Comparison of ENCODE assay signal across 29 mouse cellular contexts in genomic region chr8:122488387-122488786, GRCm38 (mm10). TPM values are rescaled to one million over a fixed set of nuclear protein-coding genes. Genes with fewer than 3 reads are reported as not detected.
DNase-seq lines count a peak whose midpoint lies in the region; ATAC-seq and TF ChIP-seq lines count a peak whose summit lies in the region.
"Had no signal": no experiment of that assay in that cellular context is flagged by ENCODE, and none has a peak within 500 bp of the region (broad histone marks: within the 10 kb centered on the region; RNA-seq: fewer than 3 reads in every experiment).

No protein-coding gene starts in this region.

- H3K9me3 ChIP-seq in forebrain, postnatal 0 days (ENCODE audit: low read length) = no peaks in the 10 kb centered on the region
- H3K9me3 ChIP-seq in forebrain, embryonic 11.5 days (ENCODE audit: control insufficient read depth, low read length) = no peaks in the 10 kb centered on the region
- H3K9me3 ChIP-seq in midbrain, postnatal 0 days (ENCODE audit: low read length) = no peaks in the 10 kb centered on the region
- no peaks in the 10 kb centered on the region for H3K9me3 ChIP-seq in midbrain, embryonic 10.5 days (replicated peaks)
- H3K9me3 ChIP-seq: embryonic facial prominence, embryonic 13.5 days; forebrain, embryonic 10.5 days; limb, embryonic 12.5 days; midbrain, embryonic 12.5 days; neural tube, embryonic 13.5 days had no signal

- no peak overlapping the region for H3K4me3 ChIP-seq in forebrain, postnatal 0 days (ENCODE audit: low read depth, low read length)
- H3K4me3 ChIP-seq in forebrain, embryonic 11.5 days (ENCODE audit: low read depth, low read length) = no peak overlapping the region
- H3K4me3 ChIP-seq in midbrain, postnatal 0 days (ENCODE audit: low read depth, low read length) = no peak overlapping the region
- no peak overlapping the region for H3K4me3 ChIP-seq in midbrain, embryonic 10.5 days
- H3K4me3 ChIP-seq in left cerebral cortex, adult 2 months = no peak overlapping the region
- H3K4me3 ChIP-seq: embryonic facial prominence, embryonic 13.5 days; forebrain, embryonic 10.5 days; gastrocnemius, adult 2 months; heart, adult 2 months; heart, embryonic 12.5 days; limb, embryonic 12.5 days; midbrain, embryonic 12.5 days; neural tube, embryonic 13.5 days had no signal

- intact Hi-C loops in left cerebral cortex, adult 2 months (cut with DNase I) = no loop called here

- H3K27me3 ChIP-seq in forebrain, postnatal 0 days (ENCODE audit: insufficient read depth, low read length) = no peaks in the 10 kb centered on the region
- H3K27me3 ChIP-seq in forebrain, embryonic 11.5 days (ENCODE audit: control insufficient read depth, insufficient read depth, low read length) = no peaks in the 10 kb centered on the region
- H3K27me3 ChIP-seq in midbrain, postnatal 0 days (ENCODE audit: insufficient read depth, low read length) = no peaks in the 10 kb centered on the region
- H3K27me3 ChIP-seq in midbrain, embryonic 10.5 days (ENCODE audit: low read depth, poor library complexity, severe bottlenecking) = no peaks in the 10 kb centered on the region
- H3K27me3 ChIP-seq: embryonic facial prominence, embryonic 13.5 days; heart, embryonic 12.5 days; limb, embryonic 12.5 days; midbrain, embryonic 12.5 days; neural tube, embryonic 13.5 days had no signal

- TF ChIP-seq CTCF in forebrain, postnatal 0 days (IDR thresholded peaks at IDR 0.05; ENCODE audit: low read depth) = no peak
- TF ChIP-seq CTCF in midbrain, postnatal 0 days (IDR thresholded peaks at IDR 0.05) = no peak
- no peak for TF ChIP-seq CTCF in left cerebral cortex, adult 2 months (IDR thresholded peaks at IDR 0.05)

- H3K9ac ChIP-seq in forebrain, postnatal 0 days = no peak overlapping the region
- no peak overlapping the region for H3K9ac ChIP-seq in forebrain, embryonic 11.5 days (ENCODE audit: low read length)
- H3K9ac ChIP-seq in midbrain, postnatal 0 days (replicated peaks; ENCODE audit: low read length, poor library complexity, severe bottlenecking) = no peak overlapping the region
- H3K9ac ChIP-seq: embryonic facial prominence, embryonic 13.5 days; heart, embryonic 12.5 days; hindbrain, embryonic 14.5 days; limb, embryonic 12.5 days; midbrain, embryonic 12.5 days; neural tube, embryonic 13.5 days had no signal

- peak; percentile 66 for ATAC-seq in forebrain, postnatal 0 days
- no peak for ATAC-seq in forebrain, embryonic 11.5 days (replicated peaks; ENCODE audit: low FRiP score)
- no peak for ATAC-seq in midbrain, postnatal 0 days (ENCODE audit: low FRiP score)
- ATAC-seq: inflammation-experienced regulatory T-cells, adult 6 months had no signal

- DNase-seq in forebrain, postnatal 0 days = peak; percentile 52
- DNase-seq in forebrain, embryonic 11.5 days (ENCODE audit: low spot score) = no peak
- peak; percentile 55 for DNase-seq in midbrain, postnatal 0 days (ENCODE audit: low spot score)
- DNase-seq in midbrain, embryonic 10.5 days (ENCODE audit: low spot score) = no peak
- DNase-seq in layer of hippocampus, postnatal 10 days (ENCODE audit: low spot score in 2 of 2) = peak; percentile 45 to 51
- no peak for DNase-seq in left cerebral cortex, adult 2 months (ENCODE audit: extremely low spot score in 1 of 2, low spot score in 2 of 2)
- DNase-seq: adrenal gland, postnatal 25 days; B cell, adult 2 months; cerebellum, adult 8-10 months; gastrocnemius, adult 2 months; heart, adult 2 months; heart, postnatal 4 days; kidney, adult 11 months; kidney, postnatal 14 days; lung, postnatal 36 days; thymus, adult 2 months; thymus, postnatal 36 days had no signal

- H3K36me3 ChIP-seq in forebrain, postnatal 0 days (ENCODE audit: insufficient read depth) = peaks cover 13% of the 10 kb centered on the region
- H3K36me3 ChIP-seq in forebrain, embryonic 11.5 days (ENCODE audit: control insufficient read depth, insufficient read depth, low read length) = peaks cover 7% of the 10 kb centered on the region
- H3K36me3 ChIP-seq in midbrain, postnatal 0 days (ENCODE audit: insufficient read depth, low read length) = peaks cover 11% of the 10 kb centered on the region
- peaks cover 40% of the 10 kb centered on the region for H3K36me3 ChIP-seq in midbrain, embryonic 10.5 days

- 62% methylated on average over 9 of the region's 9 CpGs for whole genome bisulfite sequencing in forebrain, postnatal 0 days
- WGBS in forebrain, embryonic 11.5 days = 93% methylated on average over 9 of the region's 9 CpGs
- WGBS in midbrain, postnatal 0 days = 91% methylated on average over 9 of the region's 9 CpGs
- 95% methylated on average over 9 of the region's 9 CpGs for WGBS in midbrain, embryonic 10.5 days

- H3K4me1 ChIP-seq in forebrain, postnatal 0 days (ENCODE audit: insufficient read depth) = no peaks in the 10 kb centered on the region
- H3K4me1 ChIP-seq in forebrain, embryonic 11.5 days (replicated peaks; ENCODE audit: control insufficient read depth, insufficient read depth, low read length) = no peaks in the 10 kb centered on the region
- no peaks in the 10 kb centered on the region for H3K4me1 ChIP-seq in midbrain, postnatal 0 days (ENCODE audit: insufficient read depth, low read length)
- no peaks in the 10 kb centered on the region for H3K4me1 ChIP-seq in midbrain, embryonic 10.5 days
- H3K4me1 ChIP-seq: embryonic facial prominence, embryonic 13.5 days; forebrain, embryonic 10.5 days; heart, embryonic 12.5 days; limb, embryonic 12.5 days; midbrain, embryonic 12.5 days; neural tube, embryonic 13.5 days had no signal

- no peak overlapping the region for H3K27ac ChIP-seq in forebrain, postnatal 0 days (ENCODE audit: low read depth, low read length)
- no peak overlapping the region for H3K27ac ChIP-seq in forebrain, embryonic 11.5 days (ENCODE audit: low read depth, low read length)
- H3K27ac ChIP-seq in midbrain, postnatal 0 days (ENCODE audit: low read depth, low read length) = no peak overlapping the region
- H3K27ac ChIP-seq in midbrain, embryonic 10.5 days (replicated peaks) = no peak overlapping the region
- no peak overlapping the region for H3K27ac ChIP-seq in left cerebral cortex, adult 2 months
- H3K27ac ChIP-seq: embryonic facial prominence, embryonic 13.5 days; forebrain, embryonic 10.5 days; gastrocnemius, adult 2 months; heart, adult 2 months; hindbrain, embryonic 14.5 days; limb, embryonic 12.5 days; midbrain, embryonic 12.5 days; neural tube, embryonic 13.5 days had no signal

- no peak overlapping the region for H3K4me2 ChIP-seq in forebrain, postnatal 0 days (ENCODE audit: low read depth)
- H3K4me2 ChIP-seq in forebrain, embryonic 11.5 days (ENCODE audit: low read depth, low read length, severe bottlenecking) = no peak overlapping the region
- no peak overlapping the region for H3K4me2 ChIP-seq in midbrain, postnatal 0 days (ENCODE audit: low read depth, low read length, poor library complexity, severe bottlenecking)
- H3K4me2 ChIP-seq: embryonic facial prominence, embryonic 13.5 days; heart, embryonic 12.5 days; hindbrain, embryonic 14.5 days; limb, embryonic 12.5 days; liver, embryonic 11.5 days; midbrain, embryonic 12.5 days; neural tube, embryonic 13.5 days had no signal

RNA-seq across cellular contexts. Expression of gene Ctu2, which starts 12.4 kb away (rescaled TPM):
- 58.0 and 69.7 TPM in 2 replicates for total RNA-seq in forebrain, postnatal 0 days (2014; rRNA removed)
- 89.7 and 99.5 TPM in 2 replicates for polyA plus RNA-seq in forebrain, postnatal 0 days (2015; fragmentation: Nextera tagmentation; extraction: Ambion mirVana)
- polyA plus RNA-seq in forebrain, embryonic 11.5 days (2014; fragmentation: Nextera tagmentation; extraction: Ambion mirVana) = 75.7 and 84.5 TPM in 2 replicates
- total RNA-seq in midbrain, postnatal 0 days (2014; rRNA removed) = 37.7 and 52.6 TPM in 2 replicates
- polyA plus RNA-seq in midbrain, postnatal 0 days (2015; fragmentation: Nextera tagmentation; extraction: Ambion mirVana) = 95.0 and 99.5 TPM in 2 replicates
- polyA plus RNA-seq in midbrain, embryonic 10.5 days (2016; fragmentation: Nextera tagmentation; extraction: Ambion mirVana) = 71.5 and 72.6 TPM in 2 replicates
- total RNA-seq in layer of hippocampus, postnatal 10 days (2021) = 10 to 100 TPM; 35.1 to 36.0 TPM
- total RNA-seq in left cerebral cortex, adult 2 months (2021) = 10 to 100 TPM; 27.0 TPM

RNA-seq across cellular contexts. Expression of gene Rnf166, which starts 12.5 kb away (rescaled TPM):
- total RNA-seq in forebrain, postnatal 0 days (2014; rRNA removed) = 32.1 TPM in 2 replicates
- polyA plus RNA-seq in forebrain, postnatal 0 days (2015; fragmentation: Nextera tagmentation; extraction: Ambion mirVana) = 26.2 and 26.5 TPM in 2 replicates
- polyA plus RNA-seq in forebrain, embryonic 11.5 days (2014; fragmentation: Nextera tagmentation; extraction: Ambion mirVana) = 31.2 and 36.0 TPM in 2 replicates
- 26.4 and 40.8 TPM in 2 replicates for total RNA-seq in midbrain, postnatal 0 days (2014; rRNA removed)
- polyA plus RNA-seq in midbrain, postnatal 0 days (2015; fragmentation: Nextera tagmentation; extraction: Ambion mirVana) = 25.1 and 26.5 TPM in 2 replicates
- polyA plus RNA-seq in midbrain, embryonic 10.5 days (2016; fragmentation: Nextera tagmentation; extraction: Ambion mirVana) = 31.7 and 35.6 TPM in 2 replicates
- total RNA-seq in layer of hippocampus, postnatal 10 days (2021) = 10 to 100 TPM; 19.7 to 23.5 TPM
- 10 to 100 TPM; 37.6 to 37.9 TPM for total RNA-seq in left cerebral cortex, adult 2 months (2021)

RNA-seq across cellular contexts. Expression of gene Snai3, which starts 27.9 kb away (rescaled TPM):
- 0.23 TPM in 1 of 2 replicates, not detected in the other for total RNA-seq in forebrain, postnatal 0 days (2014; rRNA removed)
- polyA plus RNA-seq in forebrain, postnatal 0 days (2015; fragmentation: Nextera tagmentation; extraction: Ambion mirVana) = not detected in 2 replicates
- 0.37 TPM in 1 of 2 replicates, not detected in the other for polyA plus RNA-seq in forebrain, embryonic 11.5 days (2014; fragmentation: Nextera tagmentation; extraction: Ambion mirVana)
- not detected in 2 replicates for total RNA-seq in midbrain, postnatal 0 days (2014; rRNA removed)
- not detected in 2 replicates for polyA plus RNA-seq in midbrain, postnatal 0 days (2015; fragmentation: Nextera tagmentation; extraction: Ambion mirVana)
- 0.07 TPM in 1 of 2 replicates, not detected in the other for polyA plus RNA-seq in midbrain, embryonic 10.5 days (2016; fragmentation: Nextera tagmentation; extraction: Ambion mirVana)
- total RNA-seq in layer of hippocampus, postnatal 10 days (2021) = not detected
- 1 to 10 TPM; 1.0 to 1.6 TPM for total RNA-seq in left cerebral cortex, adult 2 months (2021)
- total RNA-seq: adrenal gland, adult 18-20 months; adrenal gland, postnatal 25 days; layer of hippocampus, adult 8-10 months; left cerebral cortex, postnatal 10 days had no signal
- polyA plus RNA-seq: hindbrain, embryonic 14.5 days; midbrain, embryonic 12.5 days had no signal

RNA-seq across cellular contexts. Expression of gene Mvd, which starts 45.2 kb away (rescaled TPM):
- total RNA-seq in forebrain, postnatal 0 days (2014; rRNA removed) = 53.4 and 84.0 TPM in 2 replicates
- 66.7 and 73.9 TPM in 2 replicates for polyA plus RNA-seq in forebrain, postnatal 0 days (2015; fragmentation: Nextera tagmentation; extraction: Ambion mirVana)
- polyA plus RNA-seq in forebrain, embryonic 11.5 days (2014; fragmentation: Nextera tagmentation; extraction: Ambion mirVana) = 47.4 and 50.3 TPM in 2 replicates
- total RNA-seq in midbrain, postnatal 0 days (2014; rRNA removed) = 57.1 and 94.5 TPM in 2 replicates
- 62.1 and 66.8 TPM in 2 replicates for polyA plus RNA-seq in midbrain, postnatal 0 days (2015; fragmentation: Nextera tagmentation; extraction: Ambion mirVana)
- polyA plus RNA-seq in midbrain, embryonic 10.5 days (2016; fragmentation: Nextera tagmentation; extraction: Ambion mirVana) = 60.3 and 60.7 TPM in 2 replicates
- total RNA-seq in layer of hippocampus, postnatal 10 days (2021) = 10 to 100 TPM; 50.9 to 56.4 TPM
- 10 to 100 TPM; 20.8 to 25.3 TPM for total RNA-seq in left cerebral cortex, adult 2 months (2021)

RNA-seq across cellular contexts. Expression of gene Cyba, which starts 55.7 kb away (rescaled TPM):
- total RNA-seq in forebrain, postnatal 0 days (2014; rRNA removed) = 14.2 and 17.9 TPM in 2 replicates
- polyA plus RNA-seq in forebrain, postnatal 0 days (2015; fragmentation: Nextera tagmentation; extraction: Ambion mirVana) = 37.9 and 40.6 TPM in 2 replicates
- polyA plus RNA-seq in forebrain, embryonic 11.5 days (2014; fragmentation: Nextera tagmentation; extraction: Ambion mirVana) = 52.3 and 58.2 TPM in 2 replicates
- total RNA-seq in midbrain, postnatal 0 days (2014; rRNA removed) = 23.1 and 27.7 TPM in 2 replicates
- 35.6 and 40.4 TPM in 2 replicates for polyA plus RNA-seq in midbrain, postnatal 0 days (2015; fragmentation: Nextera tagmentation; extraction: Ambion mirVana)
- 75.8 and 80.9 TPM in 2 replicates for polyA plus RNA-seq in midbrain, embryonic 10.5 days (2016; fragmentation: Nextera tagmentation; extraction: Ambion mirVana)
- 10 to 100 TPM; 11.6 to 12.8 TPM for total RNA-seq in layer of hippocampus, postnatal 10 days (2021)
- total RNA-seq in left cerebral cortex, adult 2 months (2021) = 1 to 10 TPM; 6.6 to 7.1 TPM

Comparison
In these comparisons a context has a peak if more than half of its experiments do, and no peak if none do; other contexts are left out.
1. DNase-seq: peak in forebrain, postnatal 0 days (single experiment), midbrain, postnatal 0 days (single experiment) and layer of hippocampus, postnatal 10 days (2 of 2); none in forebrain, embryonic 11.5 days (single experiment), midbrain, embryonic 10.5 days (single experiment) and left cerebral cortex, adult 2 months (0 of 2).